Mouse (Mus musculus): ENCODE results near the gene Gas6. TPM values are rescaled to one million over a fixed set of nuclear protein-coding genes. Genes with fewer than 3 reads are reported as not detected.

The Gas6 gene
- total and polyA plus RNA-seq, 3 experiments, result 127 to 450 (median 429) TPM

Other genes starting within 250 kb of the Gas6 start
- 1 to 10 TPM in 1 of 2 experiments, under 1 TPM in 1; 0.93 to 5.4 TPM for gene Adprhl1, start 240.3 kb downstream of the Gas6 start, total RNA-seq (2021)
- 0.38 and 2.0 TPM in 2 replicates for gene Adprhl1, start 240.3 kb downstream of the Gas6 start, polyA plus RNA-seq (2012; rRNA removed)
- 10 to 100 TPM; 28.3 to 36.2 TPM for gene Dcun1d2, start 206.4 kb downstream of the Gas6 start, total RNA-seq (2021)
- 23.3 and 24.9 TPM in 2 replicates for gene Dcun1d2, start 206.4 kb downstream of the Gas6 start, polyA plus RNA-seq (2012; rRNA removed)
- 10 to 100 TPM; 27.1 to 35.5 TPM for gene Tmco3, start 206.3 kb downstream of the Gas6 start, total RNA-seq (2021)
- 41.1 and 44.8 TPM in 2 replicates for gene Tmco3, start 206.3 kb downstream of the Gas6 start, polyA plus RNA-seq (2012; rRNA removed)
- gene Tfdp1, start 155.7 kb downstream of the Gas6 start, total RNA-seq (2021), result 10 to 100 TPM; 62.7 to 67.1 TPM
- gene Tfdp1, start 155.7 kb downstream of the Gas6 start, polyA plus RNA-seq (2012; rRNA removed), result 12.6 and 15.3 TPM in 2 replicates
- gene Atp4b, start 97.7 kb downstream of the Gas6 start, total RNA-seq (2021), result under 1 TPM in 1 of 2 experiments, not detected in 1; 0.69 TPM
- gene Atp4b, start 97.7 kb downstream of the Gas6 start, polyA plus RNA-seq (2012; rRNA removed), result 0.43 and 1.2 TPM in 2 replicates
- gene Grk1, start 89.4 kb downstream of the Gas6 start, total RNA-seq (2021), result not detected
- not detected in 2 replicates for gene Grk1, start 89.4 kb downstream of the Gas6 start, polyA plus RNA-seq (2012; rRNA removed)
- 1 to 10 TPM in 1 of 2 experiments, under 1 TPM in 1; 0.49 to 1.4 TPM for gene Tmem255b, start 59.3 kb downstream of the Gas6 start, total RNA-seq (2021)
- gene Tmem255b, start 59.3 kb downstream of the Gas6 start, polyA plus RNA-seq (2012; rRNA removed), result 3.2 and 5.7 TPM in 2 replicates
- gene 1700029H14Rik, start 68.0 kb upstream of the Gas6 start, total RNA-seq (2021), result not detected
- not detected in 2 replicates for gene 1700029H14Rik, start 68.0 kb upstream of the Gas6 start, polyA plus RNA-seq (2012; rRNA removed)
- 10 to 100 TPM; 27.4 to 35.9 TPM for gene Rasa3, start 183.1 kb upstream of the Gas6 start, total RNA-seq (2021)
- gene Rasa3, start 183.1 kb upstream of the Gas6 start, polyA plus RNA-seq (2012; rRNA removed), result 25.8 and 38.6 TPM in 2 replicates
- gene Cfap97d2, start 211.4 kb upstream of the Gas6 start, total RNA-seq (2021), result not detected
- gene Cfap97d2, start 211.4 kb upstream of the Gas6 start, polyA plus RNA-seq (2012; rRNA removed), result 0.13 and 0.45 TPM in 2 replicates